Mouse (Mus musculus) MEL (cell line): ENCODE results near the gene Garem2. TPM values are rescaled to one million over a fixed set of nuclear protein-coding genes. Genes with fewer than 3 reads are reported as not detected.

Experiments used
- DNase-seq: peaks from one replicate; pipeline ENCODE4 v3.0.0; 2011; ENCODE audit warnings: low read depth, low spot score
- H3K27ac ChIP-seq: 2 replicates; pipeline ENCODE4 v1.5.1; 2012; ENCODE audit warnings: low read depth, mild to moderate bottlenecking, control low read depth, low read length, moderate library complexity; ENCODE audit not compliant: control insufficient read depth
- H3K27me3 ChIP-seq, 2 experiments: fragments of 150-350 bp in 1 of 2; sonication (generic) in 1 of 2; 2 replicates each; pipeline ENCODE4 v1.6.1; 2012; ENCODE audit warnings: low read length in 2 of 2, mild to moderate bottlenecking in 2 of 2, improper control_type of control experiment in 1 of 2, moderate library complexity in 1 of 2; ENCODE audit not compliant: insufficient read depth in 2 of 2, control insufficient read depth in 1 of 2
- H3K36me3 ChIP-seq, 2 experiments: 2 replicates each; pipeline ENCODE4 v1.6.1; 2012 to 2014; ENCODE audit warnings: low read length in 2 of 2, improper control_type of control experiment in 1 of 2, inconsistent platforms in 1 of 2, mild to moderate bottlenecking in 1 of 2; ENCODE audit not compliant: insufficient read depth in 2 of 2, control insufficient read depth in 1 of 2
- H3K4me1 ChIP-seq, 2 experiments: fragments of 150-350 bp in 1 of 2; sonication (generic) in 1 of 2; 2 replicates each; pipeline ENCODE4 v1.6.1; 2012; ENCODE audit warnings: low read length in 2 of 2, improper control_type of control experiment in 1 of 2, mild to moderate bottlenecking in 1 of 2; ENCODE audit not compliant: insufficient read depth in 2 of 2, control insufficient read depth in 1 of 2
- H3K4me3 ChIP-seq, 2 experiments: fragments of 150-350 bp in 1 of 2; sonication (generic) in 1 of 2; 2 replicates each; pipeline ENCODE4 v1.5.1; 2012; ENCODE audit warnings: low read depth in 2 of 2, low read length in 2 of 2, mild to moderate bottlenecking in 2 of 2, moderate library complexity in 2 of 2, control low read depth in 1 of 2, improper control_type of control experiment in 1 of 2; ENCODE audit not compliant: control insufficient read depth in 1 of 2, insufficient read depth in 1 of 2
- H3K79me2 ChIP-seq: 2 replicates; pipeline ENCODE4 v1.6.1; 2012; ENCODE audit warnings: mild to moderate bottlenecking, low read length, moderate library complexity; ENCODE audit not compliant: control insufficient read depth, poor library complexity, insufficient read depth
- H3K9ac ChIP-seq: 2 replicates; pipeline ENCODE4 v1.6.1; 2012; ENCODE audit warnings: low read depth, mild to moderate bottlenecking, control low read depth, low read length, moderate library complexity; ENCODE audit not compliant: control insufficient read depth, poor library complexity, severe bottlenecking
- H3K9me3 ChIP-seq: fragments of 150-350 bp; sonication (generic); replicated peaks from 2 replicates; pipeline ENCODE4 v1.6.1; 2012; ENCODE audit warnings: mild to moderate bottlenecking, low read length, improper control_type of control experiment, moderate library complexity; ENCODE audit not compliant: insufficient read depth
- BHLHE40 ChIP-seq: IDR thresholded peaks from 2 replicates; pipeline ENCODE4 v1.6.1; 2012; ENCODE audit warnings: low read depth, mild to moderate bottlenecking, inconsistent platforms, low read length, improper control_type of control experiment, borderline replicate concordance
- CHD2 ChIP-seq: IDR thresholded peaks from 2 replicates; pipeline ENCODE4 v1.6.1; 2011; ENCODE audit warnings: low read length, improper control_type of control experiment
- CTCF ChIP-seq, 3 experiments: IDR thresholded peaks in 2 of 3; conservative IDR thresholded peaks in 1 of 3; 2 replicates each; pipeline ENCODE4 v1.5.1; 2011 to 2012; ENCODE audit warnings: low read length in 3 of 3, low read depth in 2 of 3, mild to moderate bottlenecking in 2 of 3, improper control_type of control experiment in 1 of 3, inconsistent platforms in 1 of 3, mixed read lengths in 1 of 3, moderate library complexity in 1 of 3; ENCODE audit not compliant: control insufficient read depth in 1 of 3, insufficient read depth in 1 of 3, poor library complexity in 1 of 3, severe bottlenecking in 1 of 3
- ELF1 ChIP-seq: IDR thresholded peaks from 2 replicates; pipeline ENCODE4 v1.6.1; 2014; ENCODE audit warnings: low read depth, mild to moderate bottlenecking, inconsistent platforms, low read length, improper control_type of control experiment, moderate library complexity
- ETS1 ChIP-seq: IDR thresholded peaks from 2 replicates; pipeline ENCODE4 v1.6.1; 2012; ENCODE audit warnings: low read depth, mild to moderate bottlenecking, inconsistent platforms, low read length, improper control_type of control experiment, moderate library complexity
- GATA1 ChIP-seq: IDR thresholded peaks from 2 replicates; pipeline ENCODE4 v1.6.1; 2011; ENCODE audit warnings: low read depth, low read length, improper control_type of control experiment
- MAFK ChIP-seq: IDR thresholded peaks from 2 replicates; pipeline ENCODE4 v1.6.1; 2011; ENCODE audit warnings: low read depth, mild to moderate bottlenecking, low read length, improper control_type of control experiment, borderline replicate concordance
- MAZ ChIP-seq: IDR thresholded peaks from 2 replicates; pipeline ENCODE4 v1.6.1; 2012; ENCODE audit warnings: low read depth, mild to moderate bottlenecking, inconsistent platforms, low read length, improper control_type of control experiment
- MEF2A ChIP-seq: IDR thresholded peaks from 2 replicates; pipeline ENCODE4 v1.6.1; 2014; ENCODE audit warnings: low read depth, mild to moderate bottlenecking, inconsistent platforms, low read length, improper control_type of control experiment; ENCODE audit not compliant: poor library complexity, insufficient replicate concordance, severe bottlenecking; ENCODE audit errors: extremely low read depth
- POLR2A ChIP-seq, 2 experiments: IDR thresholded peaks; 2 replicates each; pipeline ENCODE4 v1.6.1; 2011 to 2012; ENCODE audit warnings: low read length in 2 of 2, mild to moderate bottlenecking in 2 of 2, control low read depth in 1 of 2, improper control_type of control experiment in 1 of 2, low read depth in 1 of 2, moderate library complexity in 1 of 2; ENCODE audit not compliant: control insufficient read depth in 1 of 2, insufficient read depth in 1 of 2, poor library complexity in 1 of 2
- RAD21 ChIP-seq: IDR thresholded peaks from 2 replicates; pipeline ENCODE4 v1.6.1; 2011; ENCODE audit warnings: mild to moderate bottlenecking, low read depth, low read length, improper control_type of control experiment
- RCOR1 ChIP-seq: IDR thresholded peaks from 2 replicates; pipeline ENCODE4 v1.6.1; 2012; ENCODE audit warnings: low read depth, mild to moderate bottlenecking, inconsistent platforms, low read length, improper control_type of control experiment
- SMC3 ChIP-seq: IDR thresholded peaks from 2 replicates; pipeline ENCODE4 v1.6.1; 2011; ENCODE audit warnings: low read depth, low read length, improper control_type of control experiment
- TAL1 ChIP-seq: IDR thresholded peaks from 2 replicates; pipeline ENCODE4 v1.6.1; 2012; ENCODE audit warnings: mild to moderate bottlenecking, inconsistent platforms, low read length, moderate library complexity, mixed read lengths
- TBP ChIP-seq: IDR thresholded peaks from 2 replicates; pipeline ENCODE4 v1.8.0; 2011; ENCODE audit warnings: low read depth, low read length, improper control_type of control experiment
- ZKSCAN1 ChIP-seq: IDR thresholded peaks from 2 replicates; pipeline ENCODE4 v1.6.1; 2012; ENCODE audit warnings: low read depth, mild to moderate bottlenecking, inconsistent platforms, low read length, improper control_type of control experiment, moderate library complexity
- polyA plus RNA-seq, 2 experiments: library from polyadenylated mRNA; stranded (reverse) in 1 of 2; unstranded in 1 of 2; fragments of >175 nt in 1 of 2; fragments of >200 nt in 1 of 2; gene quantifications; 2 replicates each; pipeline versions ENCODE4 v1.2.1 to v1.2.4; 2012; ENCODE audit warnings: low replicate concordance in 2 of 2, low read depth in 1 of 2; ENCODE audit not compliant: insufficient read length in 2 of 2, insufficient read depth in 1 of 2, missing spikeins in 1 of 2
- total RNA-seq: library from RNA; depleted of rRNA; stranded (reverse); fragments of 300-350 nt; gene quantifications from 2 replicates; pipeline ENCODE4 v1.2.3, GENCODE M21; 2012

The Garem2 gene
- total and polyA plus RNA-seq, 3 experiments, result 0.04 TPM; not detected in 2

DNA sequence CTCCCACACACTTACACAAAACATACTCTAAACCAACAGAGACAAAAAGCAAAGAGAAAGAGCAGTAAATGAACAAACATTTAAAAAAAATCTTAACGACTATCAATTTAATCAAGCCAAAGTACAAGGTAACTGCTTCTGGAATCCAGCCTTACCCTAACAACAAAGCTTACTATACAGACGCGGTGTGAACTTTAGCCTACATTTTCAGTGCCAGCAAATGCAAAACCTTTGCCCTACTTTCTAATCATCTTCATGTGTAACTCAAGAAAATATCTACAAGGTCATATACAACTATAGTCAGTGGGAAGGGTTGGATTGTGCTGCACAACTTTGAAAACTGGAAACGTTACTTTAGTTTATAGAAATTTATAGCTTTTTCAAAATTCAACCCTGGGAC lies 47.0 kb downstream of the Garem2 start:
- H3K27ac ChIP-seq, result no peak overlapping the region
- no peak overlapping the region for H3K9ac ChIP-seq
- DNase-seq, result no peak

DNA sequence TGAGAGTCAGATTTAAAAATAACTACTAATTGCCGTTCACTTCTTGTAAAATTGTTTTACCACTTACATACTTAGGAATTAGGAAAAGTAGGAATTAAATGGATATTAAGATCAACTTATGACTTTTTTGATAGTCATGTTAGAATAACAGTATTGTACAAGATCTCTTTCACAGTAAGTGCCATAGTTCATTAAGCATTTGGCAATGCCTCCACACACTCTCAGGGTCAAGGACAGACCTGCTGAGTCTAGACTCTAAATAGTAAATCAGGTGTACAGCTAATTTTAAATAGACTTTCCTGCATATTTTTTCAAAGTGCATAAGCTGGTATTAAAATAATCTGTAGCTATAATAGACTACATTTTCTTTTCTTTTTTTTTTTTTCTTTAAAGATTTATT lies 47.5 kb downstream of the Garem2 start:
- H3K79me2 ChIP-seq, result peaks cover 35% of the 10 kb centered on the region
- H3K9me3 ChIP-seq, result no peaks in the 10 kb centered on the region
- H3K4me1 ChIP-seq, result peaks cover 4 to 5% of the 10 kb centered on the region in 2 experiments; a peak in 2 of 4 replicates
- H3K36me3 ChIP-seq, result peaks cover 1 to 20% of the 10 kb centered on the region in 2 experiments; a peak in 3 of 4 replicates
- TF ChIP-seq RCOR1, result no peak
- no peak for TF ChIP-seq SMC3
- no peak for TF ChIP-seq POLR2A (IDR thresholded peaks at IDR 0.05; ENCODE audit: control insufficient read depth in 1 of 2, insufficient read depth in 1 of 2, low read depth in 1 of 2, low read length in 2 of 2, poor library complexity in 1 of 2)
- no peak for TF ChIP-seq ZKSCAN1
- no peak for TF ChIP-seq CHD2
- TF ChIP-seq RAD21, result no peak
- no peak for TF ChIP-seq MAFK
- no peak for TF ChIP-seq ETS1
- no peak for DNase-seq
- no peak overlapping the region for H3K4me3 ChIP-seq
- no peak overlapping the region for H3K27ac ChIP-seq
- H3K27me3 ChIP-seq, result no peaks in the 10 kb centered on the region
- no peak overlapping the region for H3K9ac ChIP-seq

More for the DNA sequence above, 47.0 kb downstream of the Garem2 start:
- no peak for TF ChIP-seq ELF1
- no peak for TF ChIP-seq BHLHE40
- TF ChIP-seq ZKSCAN1, result no peak
- no peak for TF ChIP-seq ETS1
- TF ChIP-seq CTCF (IDR thresholded peaks at IDR 0.05 in 2 of 3, conservative IDR thresholded peaks at IDR 0.05 in 1 of 3; ENCODE audit: control insufficient read depth in 1 of 3, insufficient read depth in 1 of 3, low read depth in 2 of 3, low read length in 3 of 3, poor library complexity in 1 of 3, severe bottlenecking in 1 of 3), result no peak
- TF ChIP-seq TBP, result no peak
- no peak for TF ChIP-seq TAL1
- TF ChIP-seq MEF2A, result no peak
- no peak for TF ChIP-seq MAZ
- no peak for TF ChIP-seq GATA1
- H3K9me3 ChIP-seq, result no peaks in the 10 kb centered on the region
- H3K36me3 ChIP-seq, result peaks cover 4 to 17% of the 10 kb centered on the region in 2 experiments
- H3K4me3 ChIP-seq, result no peak overlapping the region
- H3K4me1 ChIP-seq, result peaks cover 4 to 5% of the 10 kb centered on the region in 2 experiments; a peak in 2 of 4 replicates
- H3K79me2 ChIP-seq, result peaks cover 32% of the 10 kb centered on the region
- H3K27me3 ChIP-seq, result no peaks in the 10 kb centered on the region
